Mouse (Mus musculus) common myeloid progenitor, adult 5-6 weeks (primary cell): ENCODE data around the gene Atp1a1. TPM values are rescaled to one million over a fixed set of nuclear protein-coding genes. Genes with fewer than 3 reads are reported as not detected.

ENCODE experiments used
- ATAC-seq: replicated peaks from 2 replicates; pipeline ENCODE4 v1.8.0; 2016; ENCODE audit warnings: low read depth, mild to moderate bottlenecking, moderate TSS enrichment, inconsistent platforms; ENCODE audit not compliant: poor library complexity, severe bottlenecking
- total RNA-seq: library from RNA; stranded (forward); fragments of 200-1000, 187-1606 nt; gene quantifications from 2 replicates; pipeline ENCODE4 v1.2.3, GENCODE M21; 2017

Atp1a1 gene
- total RNA-seq, 1 experiment from 2014 or later = 133 TPM

DNA sequence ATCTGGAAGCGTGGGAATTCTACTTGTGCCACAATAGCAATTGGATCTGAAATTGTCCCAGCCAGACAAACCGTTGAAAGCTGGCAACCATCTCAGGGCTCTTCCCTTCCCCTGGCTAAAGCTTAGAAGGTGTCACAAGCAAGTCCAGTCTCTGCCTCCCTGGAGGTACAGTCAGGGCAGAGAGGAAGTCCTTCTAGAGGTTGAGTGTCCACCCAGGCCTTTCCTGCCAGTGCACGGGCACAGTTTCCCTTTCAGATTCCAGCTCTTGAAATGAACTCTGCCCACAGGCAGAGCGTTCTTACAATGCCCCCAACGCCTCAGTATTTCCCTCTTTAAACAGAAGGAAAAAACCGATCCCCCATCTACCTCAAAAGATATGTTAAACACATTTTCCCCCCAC is 11.4 kb upstream of the Atp1a1 start:
- ATAC-seq = no peak

- no peak for ATAC-seq
Observed at GRCm38 (mm10) chr3:101611813-101612491, 7.5 kb upstream of the Atp1a1 start.

DNA sequence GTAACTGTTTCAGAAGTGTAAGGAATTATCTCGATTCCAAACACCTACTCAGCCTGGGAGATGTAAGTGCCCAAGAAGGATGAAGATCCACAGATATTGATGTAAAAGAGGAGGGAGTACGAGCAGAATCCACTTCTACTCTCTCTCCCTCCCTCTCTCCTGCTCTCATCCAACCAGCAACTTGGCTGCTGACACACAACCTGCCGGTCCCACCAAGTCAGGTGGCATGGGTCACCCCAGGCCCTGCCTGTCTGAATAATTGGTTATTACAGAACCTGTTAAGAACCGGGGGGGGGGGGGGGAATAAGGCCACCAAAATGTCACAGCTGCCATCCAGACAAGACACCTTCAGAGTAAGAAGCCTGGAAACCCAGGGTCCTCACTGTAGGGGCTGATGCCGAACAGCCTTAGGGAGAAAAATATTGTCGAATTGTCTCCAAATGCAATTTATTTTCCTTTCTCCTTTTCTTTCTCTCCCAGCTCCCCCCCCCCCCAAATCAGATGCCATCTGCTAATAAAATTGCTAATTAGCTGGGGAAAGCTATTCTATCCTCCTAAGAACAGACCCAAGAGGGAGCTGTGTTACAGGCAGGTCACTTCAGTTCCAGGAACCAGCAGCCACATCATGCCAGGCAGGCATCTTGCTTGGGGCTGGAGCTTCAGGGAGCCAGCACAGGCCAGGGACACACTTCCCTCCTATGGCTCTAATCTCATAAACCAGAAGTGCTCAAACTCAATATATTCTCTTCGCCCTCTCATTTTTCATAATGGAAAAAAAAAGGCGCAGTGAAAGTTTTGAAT is 6.7 kb upstream of the Atp1a1 start:
- ATAC-seq = no peak

DNA sequence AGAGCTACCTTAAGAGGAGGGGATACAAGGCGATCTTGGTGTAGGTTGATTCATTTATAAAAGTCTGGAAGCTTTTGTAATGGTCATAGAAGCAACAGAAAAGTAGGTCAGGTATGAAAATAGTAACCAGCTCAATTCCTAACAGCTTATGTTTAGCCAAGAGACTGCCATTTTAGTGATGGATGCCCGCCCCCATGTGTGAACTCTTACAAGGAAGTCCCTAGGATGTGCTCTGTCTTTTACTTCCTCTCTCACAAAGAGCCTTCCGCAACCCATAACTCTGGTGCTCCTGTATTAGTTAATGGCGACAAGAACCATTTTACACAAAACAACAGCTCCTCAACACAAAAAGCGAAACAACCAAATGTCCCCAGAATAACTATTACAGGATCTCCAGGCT is 4.8 kb upstream of the Atp1a1 start:
- no peak for ATAC-seq

DNA sequence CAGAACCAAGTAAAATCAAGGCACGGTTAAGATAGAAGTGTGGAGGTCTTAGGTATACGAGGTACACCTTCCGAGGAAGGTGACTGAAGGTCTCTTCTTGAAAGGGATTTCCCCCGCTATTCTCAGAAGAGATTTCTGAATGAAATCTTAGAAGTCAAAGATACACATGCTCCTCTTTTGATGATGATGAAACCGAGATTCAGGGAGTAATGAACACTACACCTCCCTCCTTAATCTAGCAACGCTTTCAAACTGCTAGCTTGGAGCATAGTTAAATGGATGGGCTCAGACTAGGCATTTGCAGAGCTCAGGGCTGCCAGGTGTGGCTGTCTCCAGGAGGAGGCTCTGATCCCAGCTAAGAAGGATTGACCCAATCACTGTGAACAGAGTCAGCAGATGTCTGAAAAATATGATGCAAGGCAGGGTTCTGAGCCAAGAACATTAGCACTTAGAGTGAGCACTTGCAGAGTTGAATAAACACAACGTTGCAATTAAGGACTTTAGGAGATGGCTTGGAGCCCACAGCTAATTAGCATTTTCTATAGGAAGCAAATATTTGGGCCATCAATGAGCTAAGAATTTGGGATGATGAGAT is 2.5 kb upstream of the Atp1a1 start:
- ATAC-seq = no peak

DNA sequence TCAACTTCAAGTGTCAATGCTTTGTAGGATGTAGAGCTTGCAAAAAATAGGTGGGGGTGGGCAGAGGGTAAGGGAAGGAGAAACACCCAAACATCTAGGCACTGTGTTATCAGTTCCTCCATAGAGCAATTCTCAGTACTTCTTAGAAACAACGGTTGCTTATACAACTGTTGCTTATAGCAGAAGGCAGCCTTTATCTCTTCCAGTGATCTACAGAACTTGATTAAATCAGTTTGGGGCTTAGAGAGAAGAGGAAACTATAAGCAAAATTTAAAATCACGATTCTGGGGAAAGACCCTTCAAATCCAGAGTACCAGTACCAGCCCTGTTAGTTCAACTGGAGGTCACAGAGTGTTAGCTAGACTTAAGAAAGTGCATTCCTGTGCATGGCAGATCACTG is 1.2 kb upstream of the Atp1a1 start:
- no peak for ATAC-seq

DNA sequence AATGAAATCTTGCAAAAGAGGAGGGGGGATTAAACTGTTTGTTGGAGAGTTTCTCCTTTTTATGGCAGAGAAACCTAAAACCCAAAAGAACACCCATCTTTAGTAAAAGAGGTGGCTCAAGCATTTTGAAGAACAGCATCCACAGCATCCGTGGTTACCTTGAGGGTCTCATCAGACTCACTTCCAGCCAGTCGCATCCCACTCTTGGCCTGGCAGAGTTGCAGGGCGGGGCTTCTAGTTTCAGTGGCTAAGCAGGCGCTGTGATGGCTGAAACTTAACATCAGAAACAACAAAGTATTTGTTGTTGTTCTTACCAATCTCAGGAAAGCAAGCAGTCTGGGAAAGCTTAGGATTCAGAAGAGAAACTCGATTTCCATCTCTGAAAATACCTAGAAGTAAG is 807 bp upstream of the Atp1a1 start:
- ATAC-seq = no peak

GRCm38 (mm10) chr3:101603661-101604549 is 579 bp downstream of the Atp1a1 start:
- peak; percentile 66 for ATAC-seq

- ATAC-seq = no peak
Observed at GRCm38 (mm10) chr3:101603194-101603593, 1.3 kb downstream of the Atp1a1 start.

GRCm38 (mm10) chr3:101602511-101603055 is 1.9 kb downstream of the Atp1a1 start:
- ATAC-seq = no peak

DNA sequence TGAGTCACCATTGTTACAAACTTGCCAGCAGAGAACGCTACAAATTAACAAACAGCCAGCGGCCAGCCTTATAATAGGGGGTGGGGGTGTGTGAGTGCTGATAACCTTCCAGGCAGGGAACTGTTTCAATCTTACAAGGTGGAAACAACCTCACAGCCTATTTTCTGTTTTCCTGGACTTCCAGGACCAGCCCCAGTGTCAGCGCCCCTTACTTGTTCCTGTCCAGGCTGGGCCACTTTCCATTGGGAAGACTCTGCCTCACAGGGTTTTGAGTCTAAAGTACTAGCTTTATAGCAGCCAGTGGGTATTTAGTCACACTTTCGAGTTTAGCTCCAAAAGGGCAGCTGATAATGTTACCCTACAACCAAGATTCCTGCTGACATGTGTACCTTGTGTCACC is 2.8 kb downstream of the Atp1a1 start:
- ATAC-seq = no peak

DNA sequence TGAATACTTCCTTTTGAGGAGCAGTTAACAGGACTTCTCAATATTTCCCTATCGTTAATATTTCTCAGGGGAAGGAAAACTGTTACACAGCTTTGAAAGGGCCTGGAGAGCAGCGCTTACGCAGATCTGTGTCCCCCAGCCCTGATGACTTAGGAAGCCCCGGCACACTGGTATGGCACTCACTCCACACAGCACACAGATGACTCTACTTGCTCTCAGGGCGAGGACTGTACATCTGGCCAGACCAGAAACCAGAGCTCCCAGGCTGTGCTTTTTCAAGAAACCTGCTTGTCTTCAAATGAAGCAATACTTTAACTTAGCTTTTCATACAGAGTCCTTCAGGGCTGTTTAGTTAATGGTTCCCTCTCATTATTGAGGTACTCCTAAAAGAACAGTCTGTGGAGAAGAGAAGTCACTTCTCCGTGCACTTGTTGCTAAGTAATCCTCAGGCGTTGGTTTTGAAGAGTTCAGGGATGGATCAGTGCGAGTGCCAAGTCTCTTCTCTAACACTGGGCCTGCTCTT is 3.4 kb downstream of the Atp1a1 start:
- ATAC-seq = no peak

DNA sequence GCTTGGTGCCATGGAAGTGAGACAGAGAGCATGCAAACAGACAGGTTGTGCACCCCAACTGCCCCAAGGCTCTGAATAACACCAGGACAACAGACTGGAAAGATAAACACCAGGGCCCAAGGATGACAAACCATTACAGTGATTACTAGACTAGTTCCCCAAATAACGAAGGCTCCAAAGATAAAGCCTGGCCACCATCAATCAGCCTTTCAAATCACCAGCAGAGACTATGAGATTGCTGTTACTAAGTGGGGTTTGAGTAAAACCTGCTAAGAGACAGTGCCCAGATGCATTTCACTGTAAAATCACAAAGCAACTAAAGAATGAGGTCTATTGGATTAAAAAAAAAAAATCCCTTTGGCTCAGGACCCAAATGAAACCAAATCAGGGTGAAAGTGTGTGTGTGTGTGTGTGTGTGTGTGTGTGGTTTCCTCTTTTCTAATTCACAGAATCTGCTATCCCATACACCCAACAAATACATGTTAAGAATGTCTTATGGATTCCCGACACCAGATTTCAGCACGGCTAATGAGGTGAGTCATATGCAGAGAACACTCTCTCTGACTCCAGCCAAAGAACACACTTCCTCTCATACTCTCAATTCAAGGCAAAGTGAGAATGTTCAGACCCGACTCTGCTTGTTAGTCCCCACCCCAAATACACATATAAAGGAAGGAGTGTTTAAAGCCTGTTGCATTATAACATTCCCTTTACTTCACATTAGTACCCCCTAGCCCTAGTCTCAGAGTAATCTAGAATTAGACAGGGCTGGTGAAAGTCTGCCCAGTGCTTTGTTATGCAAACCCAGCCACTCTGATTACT is 4.4 kb downstream of the Atp1a1 start:
- no peak for ATAC-seq

DNA sequence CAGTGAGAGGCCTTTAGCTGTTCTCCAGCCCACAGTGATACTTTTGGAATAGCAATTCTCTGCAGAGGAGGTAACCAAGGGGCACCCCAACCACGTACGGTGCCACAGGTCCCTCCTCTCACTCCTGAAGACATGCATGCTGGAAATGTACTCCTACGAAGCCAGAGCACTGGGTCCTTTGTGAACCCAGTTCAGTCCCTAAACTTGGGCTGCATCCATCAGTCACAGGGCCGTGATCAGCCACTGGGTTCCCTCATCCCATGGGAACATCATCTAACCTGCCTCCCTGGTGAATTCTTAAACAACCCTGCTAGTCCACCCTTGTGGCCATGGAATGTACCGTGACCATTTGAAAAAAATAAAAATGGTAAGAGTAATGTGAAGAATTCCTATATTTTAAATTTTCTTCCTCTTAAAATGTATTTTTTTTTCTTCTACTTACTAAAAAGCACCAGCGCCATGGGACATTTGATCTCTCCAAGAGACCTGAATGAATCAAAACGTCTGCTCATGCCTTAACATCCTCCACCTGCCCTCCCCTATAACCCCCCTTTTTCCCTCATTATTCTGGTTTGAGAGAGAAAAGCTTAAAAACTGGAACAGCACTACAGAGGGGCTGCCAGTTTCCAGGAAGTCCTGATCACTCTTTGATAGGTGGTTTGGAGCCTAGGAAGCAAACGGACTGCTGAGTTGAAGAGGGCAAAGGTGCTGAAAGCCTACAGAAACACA is 5.1 kb downstream of the Atp1a1 start:
- ATAC-seq = no peak

DNA sequence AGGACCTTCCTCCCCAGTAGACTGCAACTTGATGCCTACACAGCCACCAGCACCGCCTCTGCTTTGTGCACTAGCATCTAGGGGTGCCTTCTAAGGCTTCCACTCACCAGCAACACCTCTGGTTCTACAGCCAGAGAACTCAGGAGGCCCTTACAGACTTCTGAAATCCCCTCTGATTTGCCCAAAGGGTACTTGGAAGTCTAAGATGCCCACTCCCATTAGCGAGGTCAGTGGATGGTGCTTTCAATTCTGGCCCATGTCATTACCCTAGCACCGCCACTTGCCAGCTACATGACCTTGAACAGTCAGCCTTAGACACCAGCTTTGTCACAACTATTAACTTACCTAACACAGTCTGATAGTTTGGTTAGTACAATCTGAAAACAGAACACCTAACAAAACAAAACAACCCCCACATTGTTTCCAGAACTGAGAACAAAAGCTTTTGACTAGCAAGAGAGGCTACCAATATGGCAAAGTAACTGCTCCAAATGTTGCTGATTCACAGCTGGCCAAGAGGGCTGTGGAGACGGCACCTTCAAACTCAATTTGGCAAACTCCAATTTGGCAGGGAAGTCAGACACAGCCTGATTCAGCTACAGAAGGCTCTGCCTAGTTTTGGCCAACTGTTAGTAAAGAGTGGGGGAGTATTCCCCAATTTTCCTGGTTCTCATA is 6.1 kb downstream of the Atp1a1 start:
- no peak for ATAC-seq

GRCm38 (mm10) chr3:101597317-101598096 is 7.0 kb downstream of the Atp1a1 start:
- ATAC-seq = peak; percentile 62

DNA sequence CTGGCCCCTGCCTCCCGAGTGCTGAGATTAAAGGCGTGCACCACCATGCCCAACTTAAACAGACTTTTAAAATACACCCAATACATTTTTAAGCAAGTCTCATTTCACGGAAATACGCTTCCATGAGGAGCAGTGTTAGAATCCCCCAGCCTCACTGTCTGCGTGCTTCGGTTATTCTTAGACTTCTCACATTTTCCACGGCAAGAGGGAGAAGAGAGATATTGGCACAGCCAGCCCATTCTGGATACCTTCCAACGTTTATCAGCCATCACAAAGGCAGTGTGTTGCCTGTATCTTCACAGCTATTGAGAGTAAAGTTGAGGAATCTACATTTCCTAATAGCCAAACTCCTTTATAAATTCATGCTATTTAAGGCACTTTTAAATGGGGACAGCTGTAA is 7.8 kb downstream of the Atp1a1 start:
- no peak for ATAC-seq
